Mouse (Mus musculus): ENCODE data around the gene Tarbp1. TPM values are rescaled to one million over a fixed set of nuclear protein-coding genes. Genes with fewer than 3 reads are reported as not detected.

Gene Tarbp1
- total RNA-seq, 1 experiment, result 9.5 TPM

DNA sequence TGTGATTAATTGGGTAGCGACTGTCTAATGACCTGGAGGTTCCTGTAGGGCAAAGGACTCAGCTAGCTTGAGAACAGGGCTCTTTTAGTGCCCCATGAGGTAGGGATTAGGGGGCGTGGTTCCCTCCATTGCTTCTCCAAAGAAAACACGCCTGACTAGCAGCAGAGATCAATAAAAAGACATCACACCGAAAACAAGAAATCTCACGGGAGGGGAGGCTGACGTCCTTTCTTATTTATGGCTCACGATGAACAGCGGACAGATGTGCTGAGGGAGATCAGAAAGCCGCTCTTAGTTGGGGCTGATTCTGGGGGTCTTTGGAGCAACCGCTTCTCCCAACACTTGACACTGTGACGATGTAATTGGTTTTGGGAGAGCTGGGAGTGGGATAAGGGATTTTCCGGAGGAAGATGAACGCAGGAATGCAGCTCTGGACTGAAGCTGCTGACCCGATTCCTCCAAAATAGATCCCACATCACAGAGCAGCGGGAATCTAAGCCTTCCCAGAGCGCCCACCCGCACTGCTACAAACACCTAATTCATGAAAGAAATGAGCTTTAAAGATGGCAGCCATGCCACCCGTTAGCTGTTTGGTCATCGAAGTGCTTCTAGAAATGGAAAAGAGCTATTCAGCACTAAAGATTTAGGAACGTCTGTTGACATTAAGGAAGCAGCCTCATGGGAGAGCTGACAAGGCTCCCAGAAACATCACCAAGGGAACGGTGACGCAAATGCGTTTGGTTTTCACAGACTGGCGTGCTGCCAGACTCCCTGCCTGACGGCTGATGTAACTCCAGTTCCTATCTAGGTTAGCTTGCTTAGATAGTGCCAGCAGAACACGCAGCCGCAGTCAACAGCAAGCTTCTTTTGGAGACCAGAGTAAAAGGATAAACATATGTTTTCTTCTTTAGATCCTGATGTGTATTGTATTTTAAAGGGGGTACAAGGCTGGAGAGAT lies 42.0 kb upstream of the Tarbp1 start:
- DNase-seq (ENCODE audit: low read depth, low spot score), result no peak
- H3K27ac ChIP-seq (ENCODE audit: insufficient read depth, low read depth, low read length, poor library complexity, severe bottlenecking), result no peak overlapping the region
- TF ChIP-seq CHD2 (IDR thresholded peaks at IDR 0.05; ENCODE audit: low read depth, low read length) (no peak), ZNF384 (IDR thresholded peaks at IDR 0.05; ENCODE audit: low read depth, low read length) (no peak), HCFC1 (IDR thresholded peaks at IDR 0.05; ENCODE audit: borderline replicate concordance, insufficient read depth, low read length) (no peak), MAFK (IDR thresholded peaks at IDR 0.05; ENCODE audit: insufficient read depth, low read depth, low read length) (no peak), ZC3H11A (IDR thresholded peaks at IDR 0.05; ENCODE audit: borderline replicate concordance, low read depth, low read length) (no peak)
- H3K9me3 ChIP-seq (ENCODE audit: control insufficient read depth, insufficient read depth, low read depth, low read length), result no peaks in the 10 kb centered on the region
- 0 out of 4 replicates have a peak overlapping the region, but pooled peaks of 1 of the 2 experiments have one; percentile 10 for H3K4me3 ChIP-seq (ENCODE audit: insufficient read depth in 1 of 2, low read depth in 1 of 2, low read length in 2 of 2, poor library complexity in 1 of 2, severe bottlenecking in 1 of 2)
- no peak overlapping the region for H3K9ac ChIP-seq (ENCODE audit: insufficient read depth, low read depth, low read length, poor library complexity, severe bottlenecking)
- in situ Hi-C loops (cut with MboI; ENCODE audit: low sequenced_read_pairs in 2 of 2, unreplicated experiment in 2 of 2), result no loop called here
- peaks cover 0 to 2% of the 10 kb centered on the region in 2 experiments; a peak in 2 of 4 replicates for H3K4me1 ChIP-seq (ENCODE audit: control insufficient read depth in 2 of 2, insufficient read depth in 2 of 2, low read length in 2 of 2, poor library complexity in 1 of 2)
- no peaks in the 10 kb centered on the region for H3K36me3 ChIP-seq (ENCODE audit: control insufficient read depth, insufficient read depth, low read length, poor library complexity, severe bottlenecking)

DNA sequence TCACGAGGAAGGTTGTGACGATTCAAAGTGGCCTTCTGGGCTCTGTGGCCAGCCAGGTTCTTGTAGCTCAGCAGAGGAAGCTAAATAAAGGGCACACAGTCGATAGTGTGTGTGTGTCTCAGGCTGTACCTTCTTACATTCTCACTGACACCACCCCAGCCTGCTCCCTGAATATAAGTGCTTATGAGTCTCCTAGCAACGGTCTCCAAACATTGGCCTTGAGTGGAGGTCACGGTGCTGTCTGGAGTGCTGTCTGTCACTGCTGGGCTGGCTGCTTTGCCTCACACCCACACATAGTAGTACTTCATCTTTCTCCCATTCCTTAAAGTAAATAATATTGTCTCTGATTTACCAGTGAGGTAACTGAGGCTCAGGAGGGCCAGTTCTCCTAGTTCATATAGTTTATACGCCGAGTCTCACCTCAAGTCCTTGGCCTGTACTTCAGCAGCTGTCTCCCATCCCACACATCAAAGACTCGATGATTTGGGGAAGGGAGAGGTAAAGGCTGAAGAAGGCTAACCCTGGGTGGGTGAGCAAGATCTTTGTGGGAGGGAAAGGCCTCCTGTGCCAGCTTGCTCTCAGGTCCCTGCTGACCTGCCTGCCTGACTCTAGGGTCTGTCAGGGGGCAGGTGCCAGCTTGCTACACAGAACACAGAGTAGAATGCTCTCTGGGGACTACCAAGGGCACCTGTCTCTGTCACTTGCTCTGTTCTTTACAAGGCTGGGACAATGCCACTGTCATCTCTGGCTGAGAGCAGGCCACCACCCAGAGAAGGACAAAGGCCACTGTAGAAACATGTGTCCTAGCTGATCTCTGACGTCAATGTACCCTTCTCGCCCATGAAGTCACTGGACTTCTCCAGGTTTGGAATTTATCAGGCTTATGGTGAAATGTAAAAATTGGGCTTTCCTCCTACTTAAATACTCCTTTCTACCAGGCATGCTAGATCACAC lies 39.4 kb upstream of the Tarbp1 start:
- no peak for TF ChIP-seq HCFC1 (IDR thresholded peaks at IDR 0.05; ENCODE audit: borderline replicate concordance, insufficient read depth, low read length)
- no peak for TF ChIP-seq ZNF384 (IDR thresholded peaks at IDR 0.05; ENCODE audit: low read depth, low read length)
- no peak for TF ChIP-seq MAFK (IDR thresholded peaks at IDR 0.05; ENCODE audit: insufficient read depth, low read depth, low read length)
- no peak for TF ChIP-seq ZC3H11A (IDR thresholded peaks at IDR 0.05; ENCODE audit: borderline replicate concordance, low read depth, low read length)
- no peak for TF ChIP-seq CHD2 (IDR thresholded peaks at IDR 0.05; ENCODE audit: low read depth, low read length)

DNA sequence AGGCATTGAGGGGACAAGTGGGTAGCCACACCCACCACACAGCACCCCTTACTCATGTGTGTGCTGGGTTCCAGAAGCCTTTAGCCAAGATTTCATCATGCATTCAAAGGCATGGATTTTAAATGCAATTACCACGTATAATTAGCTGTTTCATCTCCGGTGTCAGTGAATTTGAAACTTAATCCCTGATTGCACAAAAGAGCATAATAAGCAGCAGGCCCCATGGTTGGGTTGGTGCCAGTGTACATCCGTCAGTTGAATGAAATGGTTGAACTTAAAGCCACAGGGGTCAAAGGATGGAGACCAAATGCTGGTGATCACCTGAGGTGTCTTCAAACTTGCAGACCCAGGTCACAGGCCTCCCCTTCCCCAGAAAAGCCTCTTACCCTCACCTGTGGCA lies 36.0 kb upstream of the Tarbp1 start:
- TF ChIP-seq CHD2 (IDR thresholded peaks at IDR 0.05; ENCODE audit: low read depth, low read length) (no peak), ZNF384 (IDR thresholded peaks at IDR 0.05; ENCODE audit: low read depth, low read length) (no peak), MAFK (IDR thresholded peaks at IDR 0.05; ENCODE audit: insufficient read depth, low read depth, low read length) (no peak), ZC3H11A (IDR thresholded peaks at IDR 0.05; ENCODE audit: borderline replicate concordance, low read depth, low read length) (no peak), HCFC1 (IDR thresholded peaks at IDR 0.05; ENCODE audit: borderline replicate concordance, insufficient read depth, low read length) (no peak)
- DNase-seq (ENCODE audit: low read depth, low spot score), result no peak
- Histone ChIP-seq H3K9ac (ENCODE audit: insufficient read depth, low read depth, low read length, poor library complexity, severe bottlenecking) (no peak overlapping the region), H3K36me3 (ENCODE audit: control insufficient read depth, insufficient read depth, low read length, poor library complexity, severe bottlenecking) (no peaks in the 10 kb centered on the region), H3K9me3 (ENCODE audit: control insufficient read depth, insufficient read depth, low read depth, low read length) (no peaks in the 10 kb centered on the region), H3K27ac (ENCODE audit: insufficient read depth, low read depth, low read length, poor library complexity, severe bottlenecking) (no peak overlapping the region), H3K4me3 (ENCODE audit: insufficient read depth in 1 of 2, low read depth in 1 of 2, low read length in 2 of 2, poor library complexity in 1 of 2, severe bottlenecking in 1 of 2) (no peak overlapping the region), H3K4me1 (ENCODE audit: control insufficient read depth in 2 of 2, insufficient read depth in 2 of 2, low read length in 2 of 2, poor library complexity in 1 of 2) (peaks cover 0 to 2% of the 10 kb centered on the region in 2 experiments; a peak in 1 of 4 replicates)
- in situ Hi-C loops (cut with MboI; ENCODE audit: low sequenced_read_pairs in 2 of 2, unreplicated experiment in 2 of 2), result no loop called here

More for the DNA sequence above, 39.4 kb upstream of the Tarbp1 start:
- Histone ChIP-seq H3K36me3 (ENCODE audit: control insufficient read depth, insufficient read depth, low read length, poor library complexity, severe bottlenecking) (no peaks in the 10 kb centered on the region), H3K4me3 (ENCODE audit: insufficient read depth in 1 of 2, low read depth in 1 of 2, low read length in 2 of 2, poor library complexity in 1 of 2, severe bottlenecking in 1 of 2) (no peak overlapping the region), H3K4me1 (ENCODE audit: control insufficient read depth in 2 of 2, insufficient read depth in 2 of 2, low read length in 2 of 2, poor library complexity in 1 of 2) (peaks cover 0 to 2% of the 10 kb centered on the region in 2 experiments; a peak in 2 of 4 replicates), H3K9ac (ENCODE audit: insufficient read depth, low read depth, low read length, poor library complexity, severe bottlenecking) (no peak overlapping the region), H3K9me3 (ENCODE audit: control insufficient read depth, insufficient read depth, low read depth, low read length) (no peaks in the 10 kb centered on the region), H3K27ac (ENCODE audit: insufficient read depth, low read depth, low read length, poor library complexity, severe bottlenecking) (no peak overlapping the region)
- in situ Hi-C loops (cut with MboI; ENCODE audit: low sequenced_read_pairs in 2 of 2, unreplicated experiment in 2 of 2), result no loop called here
- no peak for DNase-seq (ENCODE audit: low read depth, low spot score)

DNA sequence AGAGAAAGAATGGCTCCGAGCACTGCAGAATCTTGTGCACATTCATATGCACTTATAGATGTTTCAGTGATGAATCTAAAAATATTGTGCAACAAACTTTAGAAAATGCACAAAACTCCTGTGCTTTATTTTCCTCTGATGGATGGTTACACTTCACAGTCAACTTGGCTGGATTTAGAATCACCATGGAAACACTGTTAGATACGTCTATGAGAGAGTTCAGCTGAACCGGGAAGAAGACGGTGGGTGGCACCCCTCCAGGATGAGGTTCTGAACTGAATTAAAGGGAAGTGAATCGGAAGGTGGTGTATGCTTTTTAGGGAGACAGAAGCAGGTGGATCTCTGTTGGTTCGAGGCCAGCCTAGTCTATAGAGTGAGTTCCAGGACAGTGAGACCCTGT lies 34.8 kb upstream of the Tarbp1 start:
- in situ Hi-C loops (cut with MboI; ENCODE audit: low sequenced_read_pairs in 2 of 2, unreplicated experiment in 2 of 2), result no loop called here
- no peak for DNase-seq (ENCODE audit: low read depth, low spot score)
- Histone ChIP-seq H3K27ac (ENCODE audit: insufficient read depth, low read depth, low read length, poor library complexity, severe bottlenecking) (no peak overlapping the region), H3K4me1 (ENCODE audit: control insufficient read depth in 2 of 2, insufficient read depth in 2 of 2, low read length in 2 of 2, poor library complexity in 1 of 2) (peaks cover 0 to 2% of the 10 kb centered on the region in 2 experiments; a peak in 1 of 4 replicates), H3K9me3 (ENCODE audit: control insufficient read depth, insufficient read depth, low read depth, low read length) (no peaks in the 10 kb centered on the region), H3K9ac (ENCODE audit: insufficient read depth, low read depth, low read length, poor library complexity, severe bottlenecking) (no peak overlapping the region), H3K36me3 (ENCODE audit: control insufficient read depth, insufficient read depth, low read length, poor library complexity, severe bottlenecking) (no peaks in the 10 kb centered on the region), H3K4me3 (ENCODE audit: insufficient read depth in 1 of 2, low read depth in 1 of 2, low read length in 2 of 2, poor library complexity in 1 of 2, severe bottlenecking in 1 of 2) (no peak overlapping the region)
- TF ChIP-seq ZC3H11A (IDR thresholded peaks at IDR 0.05; ENCODE audit: borderline replicate concordance, low read depth, low read length) (no peak), MAFK (IDR thresholded peaks at IDR 0.05; ENCODE audit: insufficient read depth, low read depth, low read length) (no peak), ZNF384 (IDR thresholded peaks at IDR 0.05; ENCODE audit: low read depth, low read length) (no peak), CHD2 (IDR thresholded peaks at IDR 0.05; ENCODE audit: low read depth, low read length) (no peak), HCFC1 (IDR thresholded peaks at IDR 0.05; ENCODE audit: borderline replicate concordance, insufficient read depth, low read length) (no peak)
